Mouse (Mus musculus): ENCODE measurements around the gene Prrt1.

The Prrt1 gene

GRCm38 (mm10) chr17:34597566-34598095 lies 31.7 kb upstream of the Prrt1 start, which contains the start of gene Ager:
Gene Ager (plus strand): TSS chr17:34597862.
- in situ Hi-C loops (cut with MboI; ENCODE audit: unreplicated experiment in 2 of 2) = no loop called here

- in situ Hi-C loops (cut with MboI; ENCODE audit: unreplicated experiment in 2 of 2) = no loop called here
Observed at GRCm38 (mm10) chr17:34599891-34600290, 29.4 kb upstream of the Prrt1 start.

GRCm38 (mm10) chr17:34601796-34602195 lies 27.5 kb upstream of the Prrt1 start:
- in situ Hi-C loops (cut with MboI; ENCODE audit: unreplicated experiment in 2 of 2) = no loop called here

GRCm38 (mm10) chr17:34603375-34604060 lies 25.8 kb upstream of the Prrt1 start, which contains the start of gene Rnf5:
Gene Rnf5 (minus strand): TSS chr17:34603690.
- in situ Hi-C loops (cut with MboI; ENCODE audit: unreplicated experiment in 2 of 2) = no loop called here

- in situ Hi-C loops (cut with MboI; ENCODE audit: unreplicated experiment in 2 of 2) = no loop called here
Observed at GRCm38 (mm10) chr17:34604061-34604508, 25.2 kb upstream of the Prrt1 start, which contains the start of gene Agpat1. Gene Agpat1 (plus strand): TSS chr17:34604262.

- in situ Hi-C loops (cut with MboI; ENCODE audit: unreplicated experiment in 2 of 2) = no loop called here
Observed at GRCm38 (mm10) chr17:34604511-34605237, 24.7 kb upstream of the Prrt1 start.

- in situ Hi-C loops (cut with MboI; ENCODE audit: unreplicated experiment in 2 of 2) = no loop called here
Observed at GRCm38 (mm10) chr17:34605609-34606008, 23.7 kb upstream of the Prrt1 start.

GRCm38 (mm10) chr17:34606186-34607039 lies 22.9 kb upstream of the Prrt1 start:
- in situ Hi-C loops (cut with MboI; ENCODE audit: unreplicated experiment in 2 of 2) = no loop called here

- in situ Hi-C loops (cut with MboI; ENCODE audit: unreplicated experiment in 2 of 2) = no loop called here
Observed at GRCm38 (mm10) chr17:34607997-34608396, 21.3 kb upstream of the Prrt1 start.

- in situ Hi-C loops (cut with MboI; ENCODE audit: unreplicated experiment in 2 of 2) = no loop called here
Observed at GRCm38 (mm10) chr17:34611050-34611449, 18.3 kb upstream of the Prrt1 start.

GRCm38 (mm10) chr17:34613054-34613645 lies 16.2 kb upstream of the Prrt1 start:
- in situ Hi-C loops (cut with MboI; ENCODE audit: unreplicated experiment in 2 of 2) = no loop called here

- in situ Hi-C loops (cut with MboI; ENCODE audit: unreplicated experiment in 2 of 2) = no loop called here
Observed at GRCm38 (mm10) chr17:34613830-34614229, 15.5 kb upstream of the Prrt1 start.

- in situ Hi-C loops (cut with MboI; ENCODE audit: unreplicated experiment in 2 of 2) = loop anchor here (5.0 kb wide), 2 partner anchors 49 to 174 kb away; no protein-coding TSS in a partner anchor
Observed at GRCm38 (mm10) chr17:34615871-34616270, 13.5 kb upstream of the Prrt1 start, which contains the start of gene Egfl8. Gene Egfl8 (minus strand): TSS chr17:34615971.

- in situ Hi-C loops (cut with MboI; ENCODE audit: unreplicated experiment in 2 of 2) = loop anchor here (5.0 kb wide), 2 partner anchors 52 to 177 kb away; no protein-coding TSS in a partner anchor
Observed at GRCm38 (mm10) chr17:34618999-34619398, 10.3 kb upstream of the Prrt1 start.

GRCm38 (mm10) chr17:34621006-34621405 lies 8.3 kb upstream of the Prrt1 start:
- in situ Hi-C loops (cut with MboI; ENCODE audit: unreplicated experiment in 2 of 2) = no loop called here

GRCm38 (mm10) chr17:34623161-34623560 lies 6.2 kb upstream of the Prrt1 start:
- in situ Hi-C loops (cut with MboI; ENCODE audit: unreplicated experiment in 2 of 2) = no loop called here

- in situ Hi-C loops (cut with MboI; ENCODE audit: unreplicated experiment in 2 of 2) = loop anchor here (5.0 to 25.0 kb wide), 2 partner anchors 87 to 312 kb away; partner anchors contain the start of gene Neu1 (in 1 of the 2)
Observed at GRCm38 (mm10) chr17:34624981-34625380, 4.4 kb upstream of the Prrt1 start.

GRCm38 (mm10) chr17:34626062-34626772 lies 3.1 kb upstream of the Prrt1 start:
- in situ Hi-C loops (cut with MboI; ENCODE audit: unreplicated experiment in 2 of 2) = loop anchor here (5.0 to 25.0 kb wide), 2 partner anchors 86 to 311 kb away; partner anchors contain the start of gene Neu1 (in 1 of the 2)

GRCm38 (mm10) chr17:34626773-34627092 lies 2.6 kb upstream of the Prrt1 start:
- in situ Hi-C loops (cut with MboI; ENCODE audit: unreplicated experiment in 2 of 2) = loop anchor here (5.0 to 25.0 kb wide), 2 partner anchors 86 to 311 kb away; partner anchors contain the start of gene Neu1 (in 1 of the 2)

All from v-Abl transformed pro-B cells (cell line).